Mouse (Mus musculus): Measurements from ENCODE around the gene Ermap.
A peak's percentile ranks its signal among the peaks of the same experiment; 100 is the strongest.

The Ermap gene

DNA sequence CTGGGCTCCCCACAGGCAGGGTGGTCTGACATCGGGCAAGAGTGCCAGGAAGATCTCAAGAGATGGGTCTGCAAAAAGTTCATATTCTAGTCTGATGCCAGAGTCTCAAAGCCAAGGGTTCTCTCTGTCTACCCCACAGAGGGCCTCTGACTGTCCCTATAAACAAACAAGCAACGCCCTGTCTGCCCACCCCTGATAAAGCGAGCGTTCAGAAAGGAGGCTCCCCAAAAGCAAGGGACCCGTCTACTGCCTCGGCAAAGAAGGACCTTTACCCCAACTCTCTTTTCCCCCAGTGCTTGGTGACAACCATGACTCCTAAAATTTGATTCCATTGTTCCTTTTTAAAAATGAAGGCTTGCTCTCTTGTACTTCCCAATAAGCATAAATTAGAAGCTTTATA, at the start of gene Ermap:
Ermap (minus strand) TSS at position 148 of the 400 bp plus-strand sequence.
- DNase-seq (ENCODE audit: low spot score in 2 of 2), result no peak

DNA sequence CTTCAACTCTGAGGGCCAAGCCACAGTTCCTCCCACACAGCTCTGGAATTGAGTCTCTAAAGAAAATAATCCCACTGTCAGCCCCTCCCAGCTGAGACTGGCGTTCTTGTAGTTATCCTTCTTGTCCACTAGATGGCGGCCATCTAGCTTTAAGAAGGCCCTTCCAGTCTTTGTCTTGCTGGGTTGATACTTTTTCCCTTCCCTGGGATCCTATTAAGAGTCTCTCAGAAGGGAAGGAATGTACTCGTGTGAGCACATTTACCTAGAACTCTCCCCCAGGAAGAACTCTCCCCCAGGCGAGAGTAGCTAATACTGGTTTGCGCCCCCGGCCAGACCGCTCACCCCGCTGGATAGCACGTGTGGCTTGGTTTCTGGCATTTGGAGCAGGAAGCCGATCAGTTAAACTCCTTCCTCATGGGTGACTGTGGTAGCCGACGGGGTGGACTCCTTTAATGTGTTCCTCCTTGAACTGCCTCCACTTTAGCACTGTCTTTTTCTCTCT, 49.4 kb upstream of the Ermap start:
- DNase-seq (ENCODE audit: low spot score in 2 of 2), result peak in 1 of 2 experiments; percentile 65

DNA sequence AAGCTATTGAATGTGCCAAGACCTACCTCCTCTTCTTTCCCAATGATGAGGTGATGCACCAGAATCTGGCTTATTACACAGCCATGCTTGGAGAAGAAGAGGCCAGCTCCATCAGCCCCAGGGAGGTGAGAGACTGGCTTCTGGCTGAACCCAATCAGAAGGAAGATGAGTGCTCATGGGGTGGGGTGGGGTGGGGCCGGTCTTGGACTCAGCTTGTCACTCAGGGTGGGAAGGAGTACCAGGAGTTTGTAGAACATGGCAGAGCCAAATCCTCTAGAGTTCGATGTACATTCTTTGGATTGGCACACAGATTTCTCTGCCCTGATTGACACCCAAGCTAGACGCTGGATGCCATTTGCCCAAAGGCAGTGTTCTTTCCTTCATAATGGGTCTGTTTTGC, 48.9 kb upstream of the Ermap start:
- DNase-seq (ENCODE audit: low spot score in 2 of 2), result no peak

DNA sequence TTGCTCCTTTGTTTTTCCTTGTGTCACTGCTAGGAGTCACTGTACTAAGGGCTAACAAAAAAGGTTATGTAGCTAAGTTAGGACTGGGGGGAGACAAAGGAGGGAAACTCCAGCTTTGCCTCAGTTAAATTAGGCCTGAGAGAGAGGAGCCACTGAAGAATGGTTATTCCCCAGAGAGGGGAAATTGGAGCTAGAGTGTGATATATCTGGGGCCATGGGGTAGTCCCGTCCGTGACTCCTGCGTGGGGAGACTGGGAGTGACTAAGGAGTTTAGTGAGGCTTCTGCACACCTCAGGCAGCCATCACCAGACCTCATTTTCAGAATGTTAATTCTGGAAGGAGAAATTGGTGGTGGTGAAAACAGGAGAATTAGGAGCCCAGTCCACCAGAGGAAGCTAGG, 44.5 kb upstream of the Ermap start:
- no peak for DNase-seq (ENCODE audit: low spot score in 2 of 2)

DNA sequence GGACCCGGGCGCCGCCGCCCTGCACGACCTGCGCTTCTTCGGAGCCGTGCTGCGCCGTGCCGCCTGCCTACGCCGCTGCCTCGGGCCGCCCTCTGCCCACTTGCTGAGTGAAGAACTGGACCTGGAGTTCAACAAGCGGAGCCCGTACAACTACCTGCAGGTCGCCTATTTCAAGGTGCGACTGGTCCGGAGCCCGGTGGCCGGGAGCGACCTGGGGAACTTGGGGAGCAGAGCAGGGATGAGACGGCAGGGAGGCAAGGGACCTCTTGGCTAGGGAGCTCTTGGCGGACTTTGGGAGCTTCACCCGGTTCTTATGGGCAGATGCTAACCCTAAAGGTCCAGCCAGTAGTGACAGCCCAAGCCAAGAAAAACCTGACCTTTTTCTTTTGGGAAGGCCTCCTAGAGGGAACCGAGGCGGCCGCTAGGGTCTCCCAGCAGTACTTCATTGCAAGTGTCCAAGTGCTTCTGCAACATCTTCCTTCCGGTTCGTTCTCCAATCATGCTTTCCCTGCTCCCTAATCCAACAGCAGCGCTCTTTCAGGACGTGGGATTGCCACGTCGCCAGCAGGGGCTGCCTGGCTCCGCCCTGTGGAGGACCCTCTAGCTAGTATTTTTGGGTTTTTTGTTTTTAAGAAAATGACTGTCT, 43.6 kb upstream of the Ermap start:
- DNase-seq (ENCODE audit: low spot score in 2 of 2), result peak in 1 of 2 experiments; percentile 50

DNA sequence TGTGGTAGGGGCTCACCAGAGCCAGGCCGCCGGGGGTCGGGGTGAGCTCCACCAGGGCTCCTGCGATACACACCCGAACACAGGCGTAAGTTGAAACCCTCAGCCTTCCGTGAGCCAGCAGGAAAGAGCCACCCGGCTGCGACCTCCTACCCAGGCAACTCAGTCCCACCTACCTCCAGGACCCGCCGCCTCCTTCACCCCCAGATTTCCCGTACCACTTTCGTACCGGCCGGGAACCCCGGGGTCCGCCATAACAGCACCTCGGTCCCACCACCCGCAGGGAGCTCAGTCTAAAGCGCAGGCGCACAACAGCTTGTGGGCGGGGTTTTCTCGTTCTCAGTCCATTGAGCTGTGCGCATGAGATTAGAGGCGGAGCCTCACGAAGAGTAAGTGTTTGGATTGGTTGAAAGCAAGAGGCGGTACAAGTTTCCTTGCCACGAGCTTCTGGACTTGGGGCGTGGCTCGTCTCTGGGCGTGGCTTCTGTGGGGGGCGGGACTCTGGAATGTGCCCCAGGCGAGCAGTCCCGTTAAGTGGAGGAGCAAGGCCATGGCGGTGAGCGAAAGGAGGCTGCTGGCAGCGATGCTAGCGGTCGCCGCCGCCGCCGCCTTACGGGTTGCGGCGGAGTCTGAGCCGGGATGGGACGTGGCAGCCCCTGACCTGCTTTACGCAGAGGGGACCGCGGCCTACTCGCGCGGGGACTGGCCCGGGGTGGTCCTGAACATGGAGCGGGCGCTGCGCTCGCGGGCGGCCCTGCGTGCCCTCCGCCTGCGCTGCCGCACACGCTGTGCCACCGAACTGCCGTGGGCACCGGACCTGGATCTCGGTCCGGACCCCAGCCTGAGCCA, 42.8 kb upstream of the Ermap start, which contains the start of the genes AU022252 and P3h1:
AU022252 (minus strand) TSS at position 303 of the 846 bp plus-strand sequence.
P3h1 (plus strand) TSS at position 506 of the 846 bp plus-strand sequence.
- peak; percentile 99 for DNase-seq (ENCODE audit: low spot score in 2 of 2)

DNA sequence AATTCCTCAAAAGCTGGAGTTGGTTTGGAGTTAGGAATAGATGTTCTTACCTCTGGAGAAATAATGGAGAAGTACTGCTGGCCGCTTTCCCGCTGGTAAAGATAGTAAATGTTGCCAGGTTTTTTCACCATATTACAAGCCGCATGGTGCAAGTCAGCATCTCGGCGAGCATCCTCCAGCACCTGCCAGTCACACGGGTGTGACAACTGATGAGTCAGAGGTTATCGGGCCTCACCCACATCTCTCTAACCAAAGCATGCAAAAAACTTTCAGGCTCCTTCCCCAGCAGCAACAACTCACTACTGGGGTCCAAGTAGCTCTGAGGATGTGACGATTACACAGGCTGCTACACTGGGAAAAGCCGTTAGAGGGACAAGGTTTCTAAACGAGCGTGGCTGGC, 36.9 kb upstream of the Ermap start:
- DNase-seq (ENCODE audit: low spot score in 2 of 2), result no peak

DNA sequence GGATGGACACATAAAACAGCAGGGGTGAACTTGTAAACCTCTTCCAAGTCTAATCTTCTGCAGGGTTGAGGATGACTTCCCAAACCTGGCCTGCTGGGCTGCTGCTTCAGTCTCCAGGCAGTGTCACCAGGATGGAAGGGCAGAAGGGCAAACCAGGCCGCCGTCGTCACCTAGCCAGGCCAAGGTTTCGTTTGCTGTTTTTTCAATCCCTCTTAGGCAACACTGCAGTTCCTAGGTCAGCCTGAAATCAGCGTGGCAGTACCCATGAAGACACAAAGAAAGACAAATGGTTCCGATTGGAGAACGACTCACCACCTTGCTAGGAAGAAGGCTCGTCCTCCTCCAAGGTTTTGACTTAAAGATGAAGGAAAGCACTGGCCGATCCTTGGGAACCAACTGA, 35.9 kb upstream of the Ermap start:
- DNase-seq (ENCODE audit: low spot score in 2 of 2), result no peak

DNA sequence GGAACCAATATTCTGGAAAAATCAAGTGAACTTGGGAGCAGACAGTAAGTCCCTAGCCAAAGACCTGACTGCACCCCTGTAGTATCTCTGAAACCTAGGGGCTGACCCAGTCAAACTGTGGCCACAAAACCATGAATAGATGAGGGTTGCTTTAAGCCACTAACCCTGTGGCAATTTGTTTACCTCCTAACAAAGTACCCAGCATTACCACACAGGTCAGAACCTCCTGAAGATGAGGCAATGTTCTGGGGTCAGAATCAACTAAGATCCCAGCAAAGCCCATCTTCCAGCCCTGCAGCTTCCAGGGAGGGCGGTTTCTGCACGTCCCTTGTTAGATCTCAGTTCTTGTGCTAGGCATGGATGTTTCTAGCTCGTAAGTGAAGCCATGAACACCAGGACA, 34.7 kb upstream of the Ermap start:
- no peak for DNase-seq (ENCODE audit: low spot score in 2 of 2)

DNA sequence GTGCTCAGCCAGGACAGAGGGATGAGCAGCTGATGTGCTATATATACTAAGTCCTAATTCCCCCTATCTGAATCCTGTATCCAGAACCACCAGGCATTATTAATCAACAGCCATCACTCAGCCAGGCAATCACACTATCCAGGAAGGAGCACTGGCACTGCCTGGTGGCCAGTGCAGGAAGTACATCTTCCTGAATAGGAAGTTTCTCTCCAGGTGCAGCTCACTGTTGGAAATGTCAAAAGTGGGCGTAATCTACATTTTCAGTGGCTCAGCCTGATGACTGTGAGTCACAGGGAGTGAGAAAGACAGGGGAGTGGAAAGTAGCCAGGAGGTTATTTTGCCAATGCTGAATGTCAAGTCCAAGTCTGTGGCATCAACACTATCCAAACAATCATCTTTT, 33.9 kb upstream of the Ermap start:
- DNase-seq (ENCODE audit: low spot score in 2 of 2), result peak in 1 of 2 experiments; percentile 40

DNA sequence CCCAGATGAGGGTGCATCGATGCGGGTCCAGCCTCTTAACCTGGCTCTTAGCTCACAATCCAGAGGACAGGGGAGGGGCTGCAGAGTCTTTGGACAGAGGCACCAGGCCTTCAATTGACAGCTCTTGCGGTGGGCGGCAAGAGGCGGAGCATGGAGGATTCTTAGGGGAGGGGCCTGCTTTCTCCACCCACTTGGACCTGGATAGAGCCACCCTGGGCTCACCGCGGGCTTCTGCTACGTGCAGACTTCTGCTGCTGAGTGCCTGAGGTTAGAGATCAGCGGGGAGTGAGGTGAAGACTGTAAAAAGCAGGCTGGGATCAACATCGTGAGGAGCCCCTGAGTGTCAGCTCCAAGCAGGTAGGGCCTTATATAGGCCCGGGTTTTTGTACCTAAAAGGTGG, 28.4 kb upstream of the Ermap start, which contains the start of gene Tmem269:
Tmem269 (minus strand) TSS at position 49 of the 400 bp plus-strand sequence.
- DNase-seq (ENCODE audit: low spot score in 2 of 2), result no peak

DNA sequence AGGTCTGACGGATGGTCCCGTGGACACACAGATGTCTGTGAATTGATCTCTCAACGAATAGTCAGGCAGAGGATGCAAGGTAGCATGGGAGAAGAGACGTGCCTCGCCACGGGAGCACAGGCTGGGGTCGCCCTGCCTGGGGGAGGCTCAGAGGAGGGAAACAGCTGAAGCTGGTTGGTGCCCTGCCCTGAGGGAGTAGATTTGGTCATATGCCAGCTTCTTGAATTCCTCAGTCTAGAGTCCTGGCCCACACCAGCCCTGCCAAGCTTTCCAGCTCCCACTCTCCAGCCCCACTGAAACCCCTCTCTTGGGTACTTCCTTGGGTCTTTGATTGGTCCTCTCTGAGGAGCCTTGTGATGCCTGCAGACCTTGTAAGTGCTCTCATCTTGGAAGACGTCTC, 26.9 kb upstream of the Ermap start:
- DNase-seq (ENCODE audit: low spot score in 2 of 2), result no peak

DNA sequence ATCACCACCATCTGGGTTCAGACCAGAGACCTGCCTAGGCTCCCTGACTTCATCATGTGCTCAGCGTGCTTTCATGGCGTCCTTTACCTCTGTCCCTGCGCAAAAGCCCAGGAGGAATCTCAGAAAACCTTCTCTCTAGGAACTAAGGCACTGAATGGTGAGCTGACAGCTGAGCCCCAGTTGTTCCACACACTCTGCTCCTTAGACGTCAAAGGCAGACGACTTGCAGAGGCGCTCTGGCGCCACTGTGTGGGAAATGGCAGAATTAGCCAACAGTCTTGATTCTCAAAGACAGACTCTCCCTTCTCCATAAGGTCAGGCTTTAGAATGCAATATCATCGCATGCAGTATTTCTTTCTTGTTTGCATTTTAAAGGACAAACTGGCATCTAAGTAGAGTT, 14.9 kb upstream of the Ermap start:
- DNase-seq (ENCODE audit: low spot score in 2 of 2), result peak in 1 of 2 experiments; percentile 67

DNA sequence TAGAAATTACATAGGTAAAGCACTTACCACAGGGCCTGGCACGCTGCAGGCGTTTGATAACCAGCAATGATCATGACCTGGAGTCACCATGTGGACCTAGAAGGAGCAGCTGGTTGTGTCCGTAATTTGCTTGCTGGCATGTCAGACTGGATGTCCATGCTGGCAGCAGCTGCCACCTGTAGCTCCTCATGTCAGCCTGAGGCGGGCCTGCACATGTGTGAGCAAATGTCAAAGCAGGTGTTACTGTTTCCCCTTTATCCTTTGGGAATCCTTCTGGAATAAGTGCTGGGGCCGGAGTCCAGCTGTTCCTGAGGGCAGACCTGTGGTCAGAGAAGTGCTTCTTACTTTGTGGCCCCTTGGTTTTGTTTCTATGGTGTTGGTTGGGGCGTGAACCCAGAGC, 8.3 kb upstream of the Ermap start:
- DNase-seq (ENCODE audit: low spot score in 2 of 2), result no peak

DNA sequence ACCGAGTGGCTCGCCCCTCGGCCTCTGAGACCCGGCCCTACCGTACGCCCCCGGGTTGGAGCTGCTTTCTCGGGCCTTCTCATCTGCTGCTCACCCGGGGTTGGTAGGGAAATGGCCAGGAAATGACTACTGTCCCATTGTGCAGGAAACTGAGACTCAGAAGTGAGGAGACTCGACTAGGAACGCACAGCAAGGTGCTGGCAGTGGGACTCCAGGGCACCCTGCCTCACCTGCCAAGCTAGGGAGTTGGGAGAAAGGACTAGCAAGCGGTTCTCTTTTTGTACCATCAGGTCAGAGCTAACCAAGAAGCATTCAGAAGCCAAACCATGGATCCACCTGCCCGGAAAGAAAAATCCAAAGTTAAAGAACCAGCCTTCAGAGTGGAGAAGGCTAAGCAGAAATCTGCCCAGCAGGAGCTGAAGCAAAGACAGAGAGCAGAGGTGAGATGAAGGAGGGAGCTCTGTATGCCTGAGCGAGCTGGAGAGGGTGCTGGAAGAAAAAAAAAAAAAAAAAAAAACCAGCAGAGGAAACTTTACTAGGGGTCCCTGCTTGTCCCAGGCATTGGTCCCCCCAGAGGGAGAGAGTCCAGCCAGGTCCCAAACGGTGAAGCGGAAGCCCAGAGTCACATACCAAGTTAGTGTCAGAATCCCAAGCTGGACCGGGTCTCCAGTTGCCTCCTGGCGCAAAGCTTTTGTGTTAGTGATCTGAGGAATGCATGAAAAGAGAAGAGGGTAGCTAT, 5.9 kb upstream of the Ermap start:
- no peak for DNase-seq (ENCODE audit: low spot score in 2 of 2)

DNA sequence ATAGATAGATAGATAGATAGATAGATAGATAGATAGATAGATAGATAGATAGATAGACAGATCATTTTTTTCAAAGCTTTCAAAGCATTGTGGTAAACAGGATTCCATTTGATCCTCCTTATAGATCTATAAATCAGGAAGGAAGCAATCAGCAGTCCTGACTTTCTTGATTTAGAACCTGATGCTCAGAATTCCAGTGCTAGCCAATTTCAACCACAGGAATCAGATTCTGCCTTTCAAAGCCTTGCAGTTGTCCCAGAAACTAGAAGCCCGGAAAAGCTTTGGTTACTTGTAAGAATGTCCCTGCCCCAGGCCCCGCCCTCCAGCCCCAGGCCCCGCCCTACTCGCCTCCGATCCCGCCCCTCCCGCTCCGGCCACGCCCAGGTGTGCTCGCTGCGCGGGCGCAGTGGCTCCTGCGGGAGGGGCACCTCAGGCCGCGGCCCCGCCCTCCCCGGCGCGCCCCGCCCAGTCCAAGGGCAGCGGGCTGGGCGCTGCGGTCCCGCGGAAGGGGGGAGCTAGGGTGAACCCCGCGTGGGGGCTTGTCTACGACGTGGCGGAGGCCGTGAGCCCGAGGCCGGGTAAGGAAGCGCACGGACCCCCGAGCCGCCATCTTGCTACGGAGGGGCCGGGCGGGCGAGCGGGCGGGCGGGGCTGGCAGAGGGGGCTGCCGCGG, 5.2 kb upstream of the Ermap start, which contains the start of gene Svbp:
Svbp (plus strand) TSS at position 398 of the 673 bp plus-strand sequence.
- DNase-seq (ENCODE audit: low spot score in 2 of 2), result peak; percentile 43 to 71

DNA sequence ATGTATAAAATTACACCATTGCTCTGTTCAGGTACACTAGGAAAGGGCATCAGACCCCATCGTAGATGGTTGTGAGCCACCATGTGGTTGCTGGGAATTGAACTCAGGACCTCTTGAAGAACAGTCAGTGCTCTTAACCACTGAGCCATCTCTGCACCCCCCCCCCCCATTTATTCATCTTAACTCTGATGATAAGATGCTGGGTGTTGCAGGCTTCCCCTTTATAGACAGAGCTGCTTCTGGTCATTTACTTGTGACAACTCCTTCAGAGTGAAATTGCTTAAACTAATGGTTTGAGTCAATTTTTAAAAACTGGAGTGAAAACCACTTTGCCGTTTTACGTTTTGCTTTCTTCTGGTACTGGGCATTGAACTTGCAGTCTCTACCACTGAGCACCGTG, 2.9 kb upstream of the Ermap start:
- DNase-seq (ENCODE audit: low spot score in 2 of 2), result no peak

DNA sequence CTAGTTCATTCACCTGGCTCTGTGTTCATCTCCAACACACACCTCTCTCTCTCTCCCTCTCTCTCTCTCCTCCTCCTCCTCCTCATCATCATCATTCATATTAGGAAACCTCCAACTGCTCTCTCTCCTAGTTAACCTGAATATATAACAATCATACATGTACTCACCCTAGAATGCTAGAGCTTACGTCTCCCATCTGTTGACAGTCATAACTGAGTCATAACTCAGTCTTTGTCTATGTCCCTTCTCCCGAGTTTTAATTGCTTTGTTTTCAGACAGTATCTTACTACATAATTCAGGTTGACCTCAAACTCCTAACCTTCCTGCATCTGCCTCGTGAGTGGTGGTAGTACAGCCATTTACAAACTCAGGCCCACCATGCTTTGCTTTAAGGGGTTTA, 1.5 kb upstream of the Ermap start:
- DNase-seq (ENCODE audit: low spot score in 2 of 2), result no peak

DNA sequence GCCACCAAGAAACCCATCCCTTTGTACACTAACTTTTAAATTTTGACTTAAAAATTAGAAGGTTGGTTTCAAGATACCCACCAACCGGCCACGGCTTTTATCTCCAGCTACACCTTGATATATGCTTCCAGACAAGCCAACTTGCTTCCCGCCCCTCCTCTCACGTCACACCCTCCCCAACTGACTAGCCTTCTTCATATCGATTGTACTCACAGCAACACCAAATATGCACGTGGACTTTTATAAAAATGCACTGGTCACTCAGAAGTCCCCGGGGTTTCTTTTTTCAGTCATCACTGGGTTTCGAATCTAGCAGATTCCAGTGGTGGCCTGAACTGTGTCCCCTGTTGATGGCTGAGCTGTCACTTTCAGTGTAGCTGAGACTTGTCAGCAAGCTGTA, 807 bp upstream of the Ermap start:
- DNase-seq (ENCODE audit: low spot score in 2 of 2), result no peak

DNA sequence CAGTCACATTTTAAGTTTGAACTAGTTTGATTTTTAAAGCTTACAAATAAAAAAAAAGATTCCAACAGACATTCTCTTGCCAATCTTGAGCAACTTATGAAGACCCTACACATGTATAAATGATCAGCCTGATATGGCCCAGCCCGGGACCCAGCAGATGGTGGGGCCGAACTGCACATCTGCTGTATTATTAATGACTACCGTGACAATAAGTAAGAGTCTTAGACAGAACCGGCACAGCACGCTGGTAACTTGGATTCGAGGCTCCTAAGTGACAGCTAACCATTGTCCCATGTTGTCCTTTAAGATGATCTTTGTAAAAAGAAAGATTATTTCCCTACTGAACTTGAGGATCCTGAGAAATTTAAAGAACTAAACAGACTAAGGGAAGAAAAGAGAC, 419 bp downstream of the Ermap start:
- DNase-seq (ENCODE audit: low spot score in 2 of 2), result no peak

DNA sequence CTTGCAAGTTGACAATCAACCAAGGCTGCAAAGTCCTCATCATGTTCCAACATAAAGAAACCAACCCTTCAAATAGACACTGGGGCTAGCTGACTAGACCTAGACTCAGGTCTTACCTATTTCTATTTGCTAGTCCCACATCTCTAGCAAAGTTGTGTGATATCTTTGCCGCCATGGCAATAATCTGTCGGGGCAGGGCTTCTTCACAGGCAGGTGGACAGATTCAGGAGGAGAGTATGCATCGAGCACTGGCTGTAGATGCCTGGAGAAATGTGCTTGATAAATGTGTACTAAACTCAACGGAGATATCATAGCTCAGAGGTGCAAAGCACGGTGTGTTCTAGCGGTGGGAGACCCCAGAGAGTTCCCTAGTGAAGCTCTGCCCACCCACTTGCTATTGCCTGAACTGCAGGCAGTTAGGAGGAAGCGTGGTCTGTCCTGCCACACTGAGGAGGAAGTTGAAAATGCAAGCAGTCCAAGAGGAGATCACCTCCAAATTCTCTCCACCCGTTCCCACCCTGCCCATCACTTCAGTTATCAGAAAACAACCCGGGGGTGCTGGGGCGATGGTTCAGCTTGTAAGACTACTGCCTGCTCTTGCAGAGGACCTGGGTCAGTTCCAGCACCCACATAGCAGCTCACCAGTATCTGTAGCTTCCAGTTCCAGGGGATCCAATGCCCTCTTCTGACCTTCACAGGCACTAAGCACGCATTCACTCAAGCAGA, 1.6 kb downstream of the Ermap start:
- no peak for DNase-seq (ENCODE audit: low spot score in 2 of 2)
